Mouse (Mus musculus): Measurements from ENCODE around the gene Vwce. TPM values are rescaled to one million over a fixed set of nuclear protein-coding genes. Genes with fewer than 3 reads are reported as not detected.

The Vwce gene
- total RNA-seq (2021): 0.43 and 1.4 TPM in 2 replicates
- long read RNA-seq, full-length matches to known transcripts: 1 of 8 reads
- long read RNA-seq, partial matches to known transcripts: 6 of 8 reads
- long read RNA-seq, other reads (novel, unspliced or antisense): 1 of 8 reads

DNA sequence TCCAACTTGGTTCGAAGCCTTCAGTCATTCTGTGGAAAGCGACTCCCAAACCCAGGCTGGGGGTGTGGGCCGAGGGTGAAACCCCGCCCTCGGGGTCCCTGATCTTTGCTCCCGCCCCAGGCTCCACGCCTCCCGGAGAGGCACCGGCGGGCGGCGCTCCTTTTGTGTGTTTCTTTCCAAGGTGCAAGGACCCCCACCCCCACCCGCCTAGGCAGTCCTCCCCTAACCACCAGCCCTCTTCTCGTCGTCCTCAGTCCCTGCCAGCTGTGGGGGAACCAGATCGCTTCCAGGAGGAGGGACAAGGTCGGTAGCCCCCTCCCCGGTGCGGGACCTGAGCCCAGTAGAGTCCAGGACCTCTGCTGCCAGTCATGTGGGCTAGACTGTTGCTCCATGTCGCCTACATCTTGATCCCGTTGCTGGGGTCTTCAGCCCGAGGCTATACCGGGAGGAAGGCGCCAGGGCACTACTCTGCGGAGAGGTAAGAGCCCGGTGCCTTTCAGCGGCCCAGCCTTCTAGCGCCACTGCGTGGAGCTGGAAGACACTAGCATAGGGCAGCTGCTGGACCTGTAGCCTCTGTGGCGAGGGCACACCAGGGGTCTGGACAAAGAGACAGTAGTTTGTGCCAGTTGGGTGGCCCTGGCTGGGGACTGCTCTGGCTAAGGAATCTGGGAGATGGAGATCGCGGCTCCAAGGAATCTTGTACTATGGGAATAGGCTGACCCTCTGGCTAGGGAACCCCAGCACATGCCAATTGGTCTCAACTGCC lies at the start of gene Vwce:
Gene Vwce, plus strand, starts transcription at position 108 of the 766 bp plus-strand sequence.
- DNase-seq: peak; percentile 55

DNA sequence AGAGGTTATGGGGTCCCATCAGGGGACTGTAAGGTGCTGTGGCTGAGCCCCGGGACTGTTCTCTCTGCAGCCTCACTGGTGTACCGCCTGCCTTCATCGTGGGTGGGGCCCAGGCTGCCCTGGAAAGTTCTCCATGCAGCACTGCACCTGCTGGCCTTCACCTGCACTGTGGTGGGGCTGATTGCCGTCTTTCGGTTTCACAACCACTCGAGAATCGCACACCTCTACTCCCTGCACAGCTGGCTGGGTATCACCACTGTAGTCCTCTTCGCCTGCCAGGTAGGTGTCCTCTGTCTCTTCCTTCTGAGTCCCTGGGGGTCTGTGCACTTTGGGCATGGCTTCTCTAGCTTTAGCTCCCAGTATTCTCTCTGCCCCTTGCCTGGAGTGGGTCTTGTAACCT lies 48.9 kb upstream of the Vwce start:
- no peak for DNase-seq

DNA sequence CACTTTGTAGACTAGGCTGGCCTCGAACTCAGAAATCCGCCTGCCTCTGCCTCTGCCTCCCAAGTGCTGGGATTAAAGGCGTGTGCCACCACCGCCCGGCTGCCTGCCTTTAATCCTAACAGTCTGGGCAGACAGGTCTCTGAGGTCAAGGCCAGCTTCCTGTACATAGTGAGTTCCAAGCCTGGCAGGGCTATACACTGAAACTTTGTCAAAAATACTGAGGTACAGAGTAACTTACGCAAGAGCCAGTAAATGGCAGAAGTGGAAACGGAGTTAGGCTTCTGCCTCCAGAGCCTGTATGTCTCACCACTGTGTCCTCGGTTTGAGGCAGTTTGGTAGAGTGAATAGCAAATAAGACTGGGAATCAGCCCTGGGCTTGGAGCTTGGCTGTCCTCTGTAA lies 46.8 kb upstream of the Vwce start:
- DNase-seq: no peak

DNA sequence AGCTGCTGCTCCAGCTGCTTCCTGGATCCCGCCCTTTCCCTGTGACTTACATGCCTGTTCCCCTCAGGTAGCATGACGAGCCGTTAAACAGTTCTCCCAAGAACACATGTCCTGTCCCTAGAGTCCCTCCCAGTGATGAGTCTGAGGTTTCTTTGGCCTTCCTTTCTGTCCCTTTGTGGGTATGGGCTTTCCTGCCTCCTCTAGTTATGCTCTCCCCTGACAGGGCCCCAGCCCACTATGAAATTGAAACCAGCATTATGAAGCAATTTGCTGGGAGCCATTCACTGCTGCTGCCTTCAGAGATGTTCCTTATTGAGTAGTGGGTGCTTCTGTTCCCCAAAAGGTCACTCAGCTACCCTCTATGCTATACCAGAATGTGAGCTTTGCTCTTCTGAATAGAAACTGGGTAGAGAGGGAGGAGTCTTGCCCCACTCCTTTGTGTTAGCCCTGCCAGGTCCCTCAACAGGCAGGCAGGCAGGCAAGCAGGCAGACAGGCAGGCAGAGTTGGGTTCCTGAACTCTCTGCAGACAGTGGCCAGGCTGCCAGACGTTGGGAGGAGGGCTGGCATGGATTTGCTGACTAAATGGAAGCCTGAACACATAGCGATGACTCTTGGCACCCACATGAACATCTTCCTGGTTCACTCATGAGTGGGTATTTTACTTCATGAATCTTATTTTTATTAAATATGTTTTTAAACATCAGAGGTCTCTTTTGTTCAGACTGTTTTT lies 44.7 kb upstream of the Vwce start:
- DNase-seq: no peak

DNA sequence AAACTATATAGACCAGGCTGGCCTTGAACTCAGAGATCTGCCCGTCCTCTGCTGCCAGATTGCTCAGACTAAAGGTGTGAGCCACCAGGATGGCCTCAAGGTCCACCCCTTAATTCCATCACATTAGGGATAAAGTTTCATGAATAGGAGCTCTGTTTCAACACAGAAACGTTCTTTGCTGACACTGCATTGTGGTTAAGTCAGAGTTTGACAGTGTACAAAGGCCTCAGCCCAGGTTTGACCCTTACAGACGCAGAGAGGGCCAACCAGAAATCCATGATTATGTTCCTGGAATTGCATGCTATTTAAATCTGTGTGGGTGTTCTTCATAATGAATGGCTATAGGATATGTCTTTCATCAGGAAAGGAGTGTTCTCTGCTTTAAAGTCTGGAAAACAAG lies 43.7 kb upstream of the Vwce start:
- no peak for DNase-seq

DNA sequence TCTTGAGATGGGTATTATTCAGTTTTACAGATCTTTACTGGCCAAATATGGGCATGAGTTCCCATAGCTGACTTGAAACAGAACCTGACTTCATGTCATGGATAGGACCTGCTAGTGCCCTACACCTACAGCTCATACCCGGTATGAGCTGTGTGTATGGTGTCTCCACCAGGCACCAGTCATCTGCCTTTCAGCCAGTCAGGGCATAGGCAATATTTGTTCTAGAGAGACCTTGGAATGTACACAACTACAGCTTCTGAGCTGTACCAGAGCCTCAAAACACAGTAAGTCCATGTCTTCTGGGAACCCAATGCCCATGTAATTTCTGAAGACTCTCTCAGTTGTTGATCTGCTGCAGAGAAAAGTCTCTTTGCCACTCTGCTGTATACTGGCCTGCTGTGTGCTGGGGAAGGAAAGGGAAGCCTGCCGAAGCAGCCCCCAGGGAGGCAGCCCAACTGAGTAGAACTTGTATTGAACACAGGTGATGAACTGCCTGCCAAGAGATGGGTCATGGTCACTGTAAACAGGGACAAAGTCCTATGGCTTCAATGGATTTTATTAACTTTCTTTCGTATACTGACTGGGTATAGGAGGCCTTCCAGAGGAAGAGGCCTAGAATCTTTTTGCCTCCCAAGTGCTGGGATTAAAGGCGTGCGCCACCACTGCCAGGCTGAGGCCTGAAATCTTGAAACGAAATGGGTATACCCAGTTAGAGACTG lies 42.2 kb upstream of the Vwce start:
- no peak for DNase-seq

DNA sequence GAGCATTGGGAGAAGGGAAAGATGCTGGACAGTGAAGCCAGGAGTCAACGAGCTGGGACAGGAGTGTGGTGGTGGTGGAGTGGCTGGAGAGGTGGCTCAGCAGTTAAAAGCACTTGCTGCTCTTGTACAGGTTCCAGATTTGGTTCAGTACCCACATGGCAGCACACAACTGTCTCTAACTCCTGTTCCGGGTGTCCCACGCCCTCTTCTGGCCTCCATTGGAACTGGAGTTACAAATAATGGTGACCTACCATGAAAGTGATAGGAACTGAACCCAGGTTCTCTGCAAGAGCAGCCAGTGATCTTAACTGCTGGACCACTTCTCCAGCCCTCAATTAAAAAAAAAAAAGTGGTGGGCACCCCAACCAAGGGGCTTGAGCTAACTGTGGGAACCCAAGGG lies 35.8 kb upstream of the Vwce start:
- no peak for DNase-seq

DNA sequence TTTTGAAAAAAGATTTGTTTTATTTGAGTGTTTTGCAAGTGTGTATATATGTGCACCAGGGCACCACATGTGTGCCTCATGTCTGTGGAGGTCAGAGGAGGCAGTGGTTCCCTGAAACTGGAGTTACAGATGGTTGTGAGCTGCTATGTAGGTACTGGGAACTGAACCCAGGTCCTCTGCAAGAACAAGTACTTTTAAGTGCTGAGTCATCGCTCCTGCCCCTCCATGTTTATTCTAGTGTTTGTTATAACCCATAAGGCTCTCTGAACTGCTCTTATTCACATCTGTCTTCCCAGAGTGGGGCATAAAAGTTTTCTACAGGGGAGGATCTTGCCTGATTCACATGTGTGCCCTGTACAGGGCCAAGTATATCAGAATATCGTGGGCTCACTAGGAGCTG lies 34.4 kb upstream of the Vwce start:
- DNase-seq: no peak

DNA sequence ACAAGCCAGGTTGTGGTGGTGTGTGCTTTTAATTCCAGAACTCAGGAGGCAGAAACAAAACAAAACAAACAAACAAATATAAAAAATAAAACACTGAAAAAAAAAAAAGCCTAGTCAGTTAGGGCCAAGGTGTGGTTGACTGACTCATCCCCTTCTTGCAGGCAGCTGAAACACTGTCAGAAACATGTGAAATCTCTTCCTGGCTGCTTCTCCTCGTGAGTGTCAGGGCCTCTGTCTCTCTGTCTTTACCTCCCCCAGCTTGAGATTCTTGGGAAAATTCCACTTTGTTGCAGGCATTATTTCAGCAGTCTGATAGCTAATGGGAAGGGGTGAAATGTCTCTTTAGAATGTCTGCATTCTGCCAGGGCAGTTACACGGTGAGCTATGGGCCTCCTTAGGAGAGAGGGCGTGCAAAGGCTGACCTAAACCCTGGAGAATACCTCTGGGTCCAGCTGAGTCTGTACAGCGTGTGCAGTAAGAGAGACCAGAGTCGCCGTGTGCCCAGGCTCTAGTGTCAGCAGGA lies 31.7 kb upstream of the Vwce start:
- no peak for DNase-seq

DNA sequence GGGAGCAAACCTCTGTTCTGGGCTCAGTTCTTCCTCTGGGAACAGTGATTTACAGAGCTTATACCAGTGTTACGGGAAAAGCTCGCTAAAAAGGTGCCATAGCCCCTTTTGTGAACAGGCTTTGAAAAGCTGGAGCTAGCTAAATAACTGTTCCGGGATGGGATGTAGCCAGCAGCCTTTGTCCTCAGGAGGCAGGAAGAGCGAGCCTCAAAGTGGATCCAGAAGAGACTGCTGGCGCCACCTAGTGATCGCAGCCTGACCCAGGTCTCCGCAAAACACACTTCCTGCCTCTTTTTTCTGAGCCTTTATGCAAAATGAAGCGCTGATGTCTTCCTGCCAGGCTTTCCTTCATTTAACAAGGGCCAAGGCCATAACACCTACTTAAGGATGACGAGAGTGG lies 31.2 kb upstream of the Vwce start:
- peak; percentile 88 for DNase-seq

DNA sequence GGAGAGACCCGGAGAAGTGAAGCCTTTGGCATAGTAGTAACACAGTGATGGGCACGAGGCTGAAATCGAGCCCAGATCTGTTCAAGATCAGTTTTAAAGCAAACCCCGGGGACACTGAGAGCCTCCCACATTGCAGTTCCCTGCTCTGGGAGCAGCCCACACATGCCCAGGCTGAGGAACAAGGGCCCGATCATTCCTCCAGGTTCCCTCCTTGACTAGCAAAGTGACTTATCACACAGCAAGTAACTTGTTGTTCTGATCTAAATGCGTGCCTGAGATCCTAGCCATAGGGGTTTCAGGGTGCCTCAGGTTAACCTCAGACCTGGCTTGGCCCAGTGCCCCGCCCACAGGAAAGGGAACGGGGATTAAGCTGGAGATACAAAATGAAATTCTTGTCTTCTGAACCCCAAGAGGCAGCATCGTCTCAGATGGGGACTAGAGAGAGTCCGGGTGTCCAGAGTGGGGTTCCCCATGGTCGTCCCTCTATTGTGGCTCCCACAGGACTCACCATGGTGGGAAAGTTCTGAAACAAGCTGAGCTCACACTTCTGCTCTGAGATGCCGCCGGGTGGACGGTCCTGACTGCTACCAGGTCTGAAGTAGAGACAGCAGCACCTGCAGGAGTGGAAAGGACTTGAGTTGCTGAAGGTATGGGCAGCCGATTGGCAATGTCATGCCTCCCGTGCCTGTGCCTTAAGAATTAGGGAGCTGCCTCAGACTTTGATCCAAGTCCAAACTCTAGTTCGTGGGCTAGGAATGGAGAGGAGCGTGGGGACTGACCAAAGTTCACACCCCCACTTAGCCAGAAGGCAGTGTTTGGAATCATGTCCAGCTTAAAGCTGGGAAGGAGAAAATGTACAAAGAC lies 30.1 kb upstream of the Vwce start:
- DNase-seq: no peak

DNA sequence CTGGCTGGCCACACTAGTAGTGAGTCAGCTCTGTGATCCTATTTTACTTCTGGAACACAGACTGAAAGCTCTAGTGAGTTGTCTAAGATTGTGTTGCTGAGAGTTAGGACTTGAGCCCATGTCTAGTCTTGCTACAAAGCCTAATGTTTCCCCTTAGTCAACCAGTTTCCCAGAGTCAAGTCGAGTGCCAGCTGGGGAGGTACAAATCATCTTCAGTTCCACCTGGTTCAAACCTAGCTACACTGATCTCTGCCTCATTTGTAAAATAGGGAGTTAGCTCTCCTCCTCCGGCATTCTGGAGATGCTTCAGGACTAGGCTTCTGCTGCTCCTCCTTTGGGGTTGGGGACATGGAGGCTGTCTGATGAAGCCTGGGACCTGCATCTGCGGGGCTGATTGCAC lies 29.5 kb upstream of the Vwce start:
- no peak for DNase-seq

DNA sequence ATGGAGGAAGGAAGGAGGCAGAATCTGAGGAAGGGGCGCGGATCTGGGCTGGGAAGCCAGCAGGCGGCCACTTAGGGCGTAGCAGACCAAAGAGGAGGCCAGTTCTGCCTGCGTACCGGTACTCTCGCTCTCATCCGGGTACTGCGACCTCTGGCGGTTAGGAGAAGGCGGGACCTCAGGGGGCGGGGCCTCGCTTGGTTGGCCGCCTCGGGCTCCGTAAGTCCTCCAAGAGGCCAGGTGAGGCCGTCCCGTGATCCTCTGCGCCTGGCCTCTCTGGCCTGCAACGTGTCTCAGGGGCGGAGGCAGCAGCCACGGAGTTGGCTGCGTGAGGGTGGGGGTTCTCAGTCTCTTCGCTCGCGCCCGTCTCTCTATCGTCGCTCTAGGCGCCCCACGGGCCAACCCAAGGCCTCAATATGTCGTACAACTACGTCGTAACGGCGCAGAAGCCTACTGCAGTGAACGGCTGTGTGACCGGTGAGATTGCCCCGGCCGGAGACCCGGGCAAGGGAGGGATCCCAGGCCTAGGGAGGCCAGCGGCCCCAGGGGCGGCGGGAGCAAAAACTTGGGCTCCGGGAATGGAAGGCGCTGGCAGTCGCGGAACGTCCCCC lies 28.6 kb upstream of the Vwce start, which contains the start of the genes Ddb1 and Tkfc:
Gene Ddb1, plus strand, starts transcription at position 35 of the 608 bp plus-strand sequence.
Gene Tkfc, minus strand, starts transcription at position 362 of the 608 bp plus-strand sequence.
- peak; percentile 99 for DNase-seq

DNA sequence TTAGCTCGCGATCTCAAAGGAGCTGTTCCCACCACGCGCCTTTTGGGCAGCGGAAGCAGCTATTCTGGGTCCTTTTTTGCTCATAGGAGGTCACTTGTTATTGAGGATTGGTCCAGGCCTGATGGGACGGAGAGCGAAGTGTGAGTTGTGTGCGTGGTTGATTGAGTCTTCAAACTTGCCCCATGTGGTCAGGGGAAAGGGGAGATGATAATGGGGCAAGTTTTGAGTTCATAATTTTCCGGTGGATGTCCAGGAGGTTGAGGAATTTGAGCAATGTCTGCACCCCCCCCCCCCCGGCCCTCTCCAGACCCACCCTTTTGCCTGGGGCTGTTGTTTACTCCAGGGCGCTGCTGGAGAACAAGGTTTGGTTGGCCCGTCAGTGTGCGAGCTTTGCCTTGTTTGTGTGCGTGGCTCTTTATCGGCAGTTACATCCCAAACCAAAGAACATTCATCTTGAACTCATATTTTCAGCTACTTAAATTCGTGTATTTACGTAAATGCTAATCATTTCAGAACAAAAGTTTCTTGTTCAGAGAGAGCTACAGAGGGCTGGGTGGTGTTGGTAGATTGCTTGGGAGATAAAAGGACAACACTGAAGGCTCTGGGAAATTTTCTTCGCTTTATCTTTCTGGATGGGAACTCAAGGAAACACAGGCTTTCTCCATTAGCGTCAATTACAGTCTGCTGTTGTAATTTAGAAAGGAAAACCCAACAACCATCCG lies 28.0 kb upstream of the Vwce start:
- no peak for DNase-seq

DNA sequence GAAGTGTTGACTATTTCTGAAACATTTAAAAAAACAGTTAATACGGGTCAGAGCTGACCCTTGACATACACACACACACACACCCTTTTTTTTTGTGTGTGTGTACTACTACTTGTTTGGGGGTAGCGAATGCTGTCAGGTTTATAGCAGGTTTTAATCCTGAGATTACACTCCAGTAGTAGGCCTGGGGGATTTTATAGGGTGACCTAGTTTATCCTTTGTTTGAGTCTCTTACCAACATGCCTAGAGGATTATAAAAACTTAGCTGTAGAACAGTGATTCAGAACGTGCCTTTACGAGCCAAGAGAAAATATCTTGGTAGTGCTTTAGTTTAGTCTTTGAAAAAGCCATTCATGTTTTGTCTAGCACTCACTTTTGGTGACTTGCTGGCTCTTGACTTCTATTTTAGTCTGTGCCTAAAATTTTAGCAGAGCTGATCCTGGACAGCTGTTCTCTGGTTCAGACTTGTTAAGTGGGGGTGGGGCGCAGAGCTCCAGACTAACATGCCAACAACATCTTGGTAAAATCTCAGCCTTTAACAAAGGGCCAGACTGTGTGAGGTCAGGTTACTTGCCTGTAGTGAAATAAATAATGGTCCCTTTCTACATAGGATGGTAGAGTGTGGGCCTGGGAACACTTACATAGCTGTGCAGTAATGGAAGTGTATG lies 25.3 kb upstream of the Vwce start:
- no peak for DNase-seq

DNA sequence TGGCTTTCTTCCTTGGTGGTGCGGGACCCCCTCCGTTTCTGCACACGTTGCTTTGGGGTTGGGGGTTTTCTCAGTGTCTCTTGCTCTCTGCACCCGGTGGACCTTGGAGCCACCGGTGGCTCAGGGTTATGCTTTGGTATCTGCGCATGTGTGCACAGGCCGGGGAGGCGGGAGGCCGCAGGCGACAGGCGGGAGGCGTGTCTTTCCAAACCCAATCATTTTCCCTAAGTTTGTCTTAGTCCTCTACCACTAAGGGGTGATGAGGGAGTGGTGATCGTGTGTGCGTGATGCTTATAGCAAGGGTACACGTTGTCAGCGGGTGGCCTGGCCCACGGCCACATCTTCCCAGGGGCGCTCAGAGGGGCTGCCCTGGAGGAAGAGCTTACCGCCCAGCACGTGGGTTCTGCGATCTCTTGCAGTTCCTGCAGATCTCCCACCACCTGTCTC lies 882 bp downstream of the Vwce start:
- peak; percentile 65 for DNase-seq

DNA sequence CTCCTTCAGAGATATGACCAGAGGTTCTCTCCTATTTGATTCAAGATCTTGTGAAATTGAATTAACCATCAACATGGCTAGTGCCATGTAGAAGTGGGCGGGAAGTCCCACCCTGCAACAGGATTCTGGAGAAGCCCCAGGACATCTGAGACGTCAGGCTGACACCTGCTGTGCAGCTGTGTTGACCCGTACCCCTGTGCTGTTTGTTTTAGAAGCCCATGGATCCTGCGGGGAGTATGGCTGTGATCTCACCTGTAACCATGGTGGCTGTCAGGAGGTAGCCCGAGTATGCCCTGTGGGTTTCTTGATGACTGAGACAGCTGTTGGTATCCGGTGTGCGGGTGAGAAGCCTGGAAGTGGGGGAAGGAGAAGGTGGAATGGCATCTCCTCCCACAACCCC lies 3.8 kb downstream of the Vwce start:
- DNase-seq: no peak

DNA sequence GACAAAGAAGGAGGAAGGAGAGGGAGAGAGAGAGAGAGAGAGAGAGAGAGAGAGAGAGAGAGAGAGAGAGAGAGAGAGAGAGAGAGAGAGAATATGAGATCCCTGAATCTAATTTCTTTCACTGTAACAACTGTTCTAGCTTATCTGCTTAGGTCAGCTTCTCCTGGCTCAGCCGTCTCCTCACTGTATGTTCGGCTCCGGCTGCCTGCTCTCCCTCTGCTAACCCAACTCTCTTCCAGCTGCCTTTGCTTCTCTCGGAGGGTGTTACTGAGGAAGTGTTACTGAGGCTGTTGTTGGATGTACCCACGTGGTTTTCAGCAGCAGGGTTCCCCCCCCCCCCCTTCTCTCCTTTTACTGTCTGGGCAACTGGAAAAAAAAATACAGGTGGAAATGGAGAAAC lies 6.1 kb downstream of the Vwce start:
- no peak for DNase-seq

DNA sequence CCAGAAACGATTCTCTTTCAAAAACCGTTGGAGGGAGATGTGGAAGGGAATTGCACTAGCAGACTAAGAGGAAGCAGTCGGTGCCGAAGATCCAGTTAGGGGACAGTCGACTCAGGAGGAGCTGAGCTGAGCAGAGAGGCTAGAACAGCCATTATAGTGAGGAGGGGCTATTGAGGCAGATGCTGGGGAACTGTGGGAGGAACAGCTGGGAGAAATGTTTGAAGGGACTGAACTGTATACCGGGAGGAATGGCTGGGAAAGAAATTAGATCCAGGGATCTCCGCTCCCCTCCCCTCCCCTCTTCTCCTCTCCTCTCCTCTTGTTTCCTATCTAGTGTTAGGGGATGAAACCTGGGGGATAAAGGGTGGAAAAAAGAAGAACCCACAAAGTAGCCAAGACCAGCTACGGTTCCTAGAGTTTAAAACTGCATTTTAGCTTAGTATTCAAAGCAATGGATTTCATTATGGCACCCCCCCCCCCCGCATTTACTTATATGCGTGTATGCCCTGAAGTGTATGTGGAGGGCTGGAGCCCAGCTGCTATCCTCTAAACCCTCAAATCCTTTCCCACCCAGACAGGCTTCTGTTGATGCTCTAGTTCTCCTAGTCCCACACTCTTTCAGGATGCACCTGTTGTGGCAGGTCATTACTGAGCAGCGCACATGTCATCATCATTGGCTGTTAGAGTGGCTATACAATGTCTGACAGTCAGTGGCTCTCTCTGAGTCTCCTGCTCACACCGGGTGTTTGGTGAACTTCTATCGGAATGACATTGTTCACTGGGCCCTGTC lies 6.8 kb downstream of the Vwce start:
- DNase-seq: no peak

Data from adrenal gland, postnatal 25 days (tissue).